8 mouse cellular contexts compared by ENCODE assay signal in genomic region chr8:72548644-72549313, GRCm38 (mm10). TPM values are rescaled to one million over a fixed set of nuclear protein-coding genes. Genes with fewer than 3 reads are reported as not detected.
A peak's percentile ranks its signal among the peaks of the same experiment; 100 is the strongest.
DNase-seq lines count a peak whose midpoint lies in the region; ATAC-seq and TF ChIP-seq lines count a peak whose summit lies in the region.

No protein-coding gene starts in this region.

- H3K36me3 ChIP-seq in forebrain, postnatal 0 days (ENCODE audit: insufficient read depth), result no peaks in the 10 kb centered on the region; the same call in 1 of the 2 replicates
- H3K36me3 ChIP-seq in kidney, postnatal 0 days (ENCODE audit: insufficient read depth, low read length), result no peaks in the 10 kb centered on the region
- H3K36me3 ChIP-seq in midbrain, embryonic 15.5 days (replicated peaks), result 0 out of 2 replicates have a peak, but pooled peaks cover 2% of the 10 kb centered on the region

- no peaks in the 10 kb centered on the region for H3K27me3 ChIP-seq in forebrain, postnatal 0 days (ENCODE audit: insufficient read depth, low read length)
- H3K27me3 ChIP-seq in kidney, postnatal 0 days (ENCODE audit: insufficient read depth, low read length), result no peaks in the 10 kb centered on the region
- H3K27me3 ChIP-seq in midbrain, embryonic 15.5 days (replicated peaks), result no peaks in the 10 kb centered on the region

- no peak; the same call in 1 of the 2 replicates for ATAC-seq in forebrain, postnatal 0 days
- peak; percentile 59 for ATAC-seq in kidney, postnatal 0 days (replicated peaks; ENCODE audit: low FRiP score, low read depth)
- no peak; the same call in 1 of the 2 replicates for ATAC-seq in midbrain, embryonic 15.5 days (replicated peaks)

- peak overlapping the region; percentile 85 for H3K9ac ChIP-seq in forebrain, postnatal 0 days
- H3K9ac ChIP-seq in kidney, postnatal 0 days (ENCODE audit: low read depth, low read length), result peak overlapping the region; percentile 66
- peak overlapping the region; percentile 95 for H3K9ac ChIP-seq in midbrain, embryonic 15.5 days

- TF ChIP-seq POLR2A in bone marrow macrophage, adult 2 months (IDR thresholded peaks at IDR 0.05; ENCODE audit: borderline replicate concordance, low read depth, low read length), result no peak

- H3K4me1 ChIP-seq in bone marrow macrophage, adult 2 months (ENCODE audit: control insufficient read depth, insufficient read depth, low read length), result peaks cover 8% of the 10 kb centered on the region
- H3K4me1 ChIP-seq in forebrain, postnatal 0 days (ENCODE audit: insufficient read depth), result peaks cover 15% of the 10 kb centered on the region; the same call in 1 of the 2 replicates
- H3K4me1 ChIP-seq in kidney, postnatal 0 days (replicated peaks; ENCODE audit: insufficient read depth, low read length), result peaks cover 6% of the 10 kb centered on the region; the same call in 1 of the 2 replicates
- H3K4me1 ChIP-seq in midbrain, embryonic 15.5 days, result peaks cover 40% of the 10 kb centered on the region

- peak; percentile 19 for DNase-seq in layer of hippocampus, adult 11-12 months (ENCODE audit: low spot score)
- no peak for DNase-seq in layer of hippocampus, adult 18-20 months (ENCODE audit: low spot score in 2 of 2)
- no peak for DNase-seq in forebrain, postnatal 0 days
- DNase-seq in kidney, postnatal 0 days (ENCODE audit: low spot score), result peak; percentile 25
- DNase-seq in ovary, postnatal 10 days (ENCODE audit: low spot score), result no peak
- DNase-seq in layer of hippocampus, postnatal 25 days (ENCODE audit: extremely low spot score in 1 of 2, low spot score in 1 of 2), result no peak

- TF ChIP-seq CTCF in bone marrow macrophage, adult 2 months (IDR thresholded peaks at IDR 0.05; ENCODE audit: low read depth, low read length), result no peak
- TF ChIP-seq CTCF in forebrain, postnatal 0 days (IDR thresholded peaks at IDR 0.05; ENCODE audit: low read depth), result no peak
- TF ChIP-seq CTCF in kidney, postnatal 0 days (IDR thresholded peaks at IDR 0.05; ENCODE audit: low read depth), result no peak

- H3K27ac ChIP-seq in bone marrow macrophage, adult 2 months (ENCODE audit: insufficient read depth, low read depth, low read length), result peak overlapping the region; percentile 84
- peak overlapping the region; percentile 90 for H3K27ac ChIP-seq in forebrain, postnatal 0 days (ENCODE audit: low read depth, low read length)
- H3K27ac ChIP-seq in kidney, postnatal 0 days, result peak overlapping the region; percentile 95
- H3K27ac ChIP-seq in midbrain, embryonic 15.5 days, result peak overlapping the region; percentile 89

- no peaks in the 10 kb centered on the region for H3K9me3 ChIP-seq in forebrain, postnatal 0 days (ENCODE audit: low read length)
- H3K9me3 ChIP-seq in kidney, postnatal 0 days (replicated peaks; ENCODE audit: low read length), result no peaks in the 10 kb centered on the region
- no peaks in the 10 kb centered on the region for H3K9me3 ChIP-seq in midbrain, embryonic 15.5 days

- H3K4me2 ChIP-seq in forebrain, postnatal 0 days (ENCODE audit: low read depth), result peak overlapping the region; percentile 81
- H3K4me2 ChIP-seq in kidney, postnatal 0 days (ENCODE audit: low read length), result peak overlapping the region; percentile 93
- peak overlapping the region; percentile 97 for H3K4me2 ChIP-seq in midbrain, embryonic 15.5 days

- under 1% methylated on average over 45 of the region's 45 CpGs for WGBS in forebrain, postnatal 0 days
- WGBS in kidney, postnatal 0 days, result 0% methylated on average over 44 of the region's 45 CpGs
- under 1% methylated on average over 45 of the region's 45 CpGs for WGBS in midbrain, embryonic 15.5 days

- H3K4me3 ChIP-seq in bone marrow macrophage, adult 2 months (ENCODE audit: insufficient read depth, low read length), result peak overlapping the region; percentile 91
- peak overlapping the region; percentile 94 for H3K4me3 ChIP-seq in forebrain, postnatal 0 days (ENCODE audit: low read depth, low read length)
- peak overlapping the region; percentile 96 for H3K4me3 ChIP-seq in kidney, postnatal 0 days (replicated peaks; ENCODE audit: low read depth, low read length)
- H3K4me3 ChIP-seq in midbrain, embryonic 15.5 days, result peak overlapping the region; percentile 84

RNA-seq across cellular contexts. Expression of gene Med26, which starts 0.7 kb away (rescaled TPM):
- 10 to 100 TPM; 10.3 to 10.5 TPM for total RNA-seq in layer of hippocampus, adult 18-20 months (2021)
- polyA plus RNA-seq in bone marrow macrophage, adult 2 months (2012; ENCODE audit: insufficient read depth, insufficient read length, missing spikeins), result 7.5 and 7.8 TPM in 2 replicates
- total RNA-seq in forebrain, postnatal 0 days (2014; rRNA removed), result 10.9 and 14.2 TPM in 2 replicates
- polyA plus RNA-seq in forebrain, postnatal 0 days (2015; fragmentation: Nextera tagmentation; extraction: Ambion mirVana), result 17.7 and 18.6 TPM in 2 replicates
- polyA plus RNA-seq in kidney, postnatal 0 days (2015; fragmentation: Nextera tagmentation; extraction: Ambion mirVana), result 11.9 and 12.2 TPM in 2 replicates
- polyA plus RNA-seq in midbrain, embryonic 15.5 days (2015; fragmentation: Nextera tagmentation; extraction: Ambion mirVana), result 19.1 and 20.3 TPM in 2 replicates
- total RNA-seq in layer of hippocampus, postnatal 25 days (2021), result 10 to 100 TPM; 10.1 to 10.6 TPM

RNA-seq across cellular contexts. Expression of gene Smim7, which starts 22.1 kb away (rescaled TPM):
- total RNA-seq in layer of hippocampus, adult 18-20 months (2021), result 100 to 1,000 TPM in 1 of 2 experiments, 10 to 100 TPM in 1; 99.8 to 103 TPM
- polyA plus RNA-seq in bone marrow macrophage, adult 2 months (2012; ENCODE audit: insufficient read depth, insufficient read length, missing spikeins), result 68.6 and 71.9 TPM in 2 replicates
- 115 and 117 TPM in 2 replicates for total RNA-seq in forebrain, postnatal 0 days (2014; rRNA removed)
- polyA plus RNA-seq in forebrain, postnatal 0 days (2015; fragmentation: Nextera tagmentation; extraction: Ambion mirVana), result 151 and 163 TPM in 2 replicates
- polyA plus RNA-seq in kidney, postnatal 0 days (2015; fragmentation: Nextera tagmentation; extraction: Ambion mirVana), result 144 and 151 TPM in 2 replicates
- 120 and 129 TPM in 2 replicates for polyA plus RNA-seq in midbrain, embryonic 15.5 days (2015; fragmentation: Nextera tagmentation; extraction: Ambion mirVana)
- 100 to 1,000 TPM; 104 TPM for total RNA-seq in layer of hippocampus, postnatal 25 days (2021)

RNA-seq across cellular contexts. Expression of gene Tmem38a, which starts 23.1 kb away (rescaled TPM):
- total RNA-seq in layer of hippocampus, adult 18-20 months (2021), result 100 to 1,000 TPM; 109 to 115 TPM
- 8.5 and 9.5 TPM in 2 replicates for polyA plus RNA-seq in bone marrow macrophage, adult 2 months (2012; ENCODE audit: insufficient read depth, insufficient read length, missing spikeins)
- total RNA-seq in forebrain, postnatal 0 days (2014; rRNA removed), result 40.2 and 46.0 TPM in 2 replicates
- polyA plus RNA-seq in forebrain, postnatal 0 days (2015; fragmentation: Nextera tagmentation; extraction: Ambion mirVana), result 26.3 and 37.8 TPM in 2 replicates
- polyA plus RNA-seq in kidney, postnatal 0 days (2015; fragmentation: Nextera tagmentation; extraction: Ambion mirVana), result 19.3 and 23.0 TPM in 2 replicates
- polyA plus RNA-seq in midbrain, embryonic 15.5 days (2015; fragmentation: Nextera tagmentation; extraction: Ambion mirVana), result 24.5 and 27.0 TPM in 2 replicates
- total RNA-seq in layer of hippocampus, postnatal 25 days (2021), result 100 to 1,000 TPM; 132 to 139 TPM

RNA-seq across cellular contexts. Expression of gene Slc35e1, which starts 56.4 kb away (rescaled TPM):
- 10 to 100 TPM; 47.2 to 48.9 TPM for total RNA-seq in layer of hippocampus, adult 18-20 months (2021)
- polyA plus RNA-seq in bone marrow macrophage, adult 2 months (2012; ENCODE audit: insufficient read depth, insufficient read length, missing spikeins), result 28.8 and 34.5 TPM in 2 replicates
- 47.1 and 55.1 TPM in 2 replicates for total RNA-seq in forebrain, postnatal 0 days (2014; rRNA removed)
- polyA plus RNA-seq in forebrain, postnatal 0 days (2015; fragmentation: Nextera tagmentation; extraction: Ambion mirVana), result 8.8 and 12.2 TPM in 2 replicates
- 9.1 and 9.8 TPM in 2 replicates for polyA plus RNA-seq in kidney, postnatal 0 days (2015; fragmentation: Nextera tagmentation; extraction: Ambion mirVana)
- polyA plus RNA-seq in midbrain, embryonic 15.5 days (2015; fragmentation: Nextera tagmentation; extraction: Ambion mirVana), result 16.5 and 17.6 TPM in 2 replicates
- total RNA-seq in layer of hippocampus, postnatal 25 days (2021), result 10 to 100 TPM; 45.9 to 51.1 TPM

Comparison
In these comparisons a context has a peak if more than half of its experiments do, and no peak if none do; other contexts are left out.
1. DNase-seq: peak in layer of hippocampus, adult 11-12 months (single experiment) and kidney, postnatal 0 days (single experiment); none in layer of hippocampus, adult 18-20 months (0 of 2), forebrain, postnatal 0 days (single experiment), ovary, postnatal 10 days (single experiment) and layer of hippocampus, postnatal 25 days (0 of 2).
2. Peak in every context shown above with its lines, with median percentiles within 50 percentile points of each other: H3K27ac ChIP-seq, H3K4me3 ChIP-seq, H3K4me2 ChIP-seq and H3K9ac ChIP-seq.